Mouse (Mus musculus) liver, postnatal 0 days (tissue): ENCODE results near the gene Atp2a1. TPM values are rescaled to one million over a fixed set of nuclear protein-coding genes. Genes with fewer than 3 reads are reported as not detected.

ENCODE experiments used
- ATAC-seq: fragments of 200-750 bp; cut with Nextera tagmentation; 2 replicates; pipeline ENCODE4 v1.8.0; 2017; ENCODE audit warnings: mild to moderate bottlenecking, moderate library complexity
- DNase-seq: peaks from one replicate; pipeline ENCODE4 v3.0.0-alpha.2; 2016
- H3K27ac ChIP-seq: fragments of 300-500 bp; sonication (generic); 2 replicates; pipeline ENCODE4 v1.5.1; 2014; ENCODE audit warnings: antibody characterized with exemption, moderate library complexity, mild to moderate bottlenecking, low read depth
- H3K27me3 ChIP-seq: fragments of 300-500 bp; sonication (generic); 2 replicates; pipeline ENCODE4 v1.6.1; 2014; ENCODE audit warnings: low read length, control low read depth, mixed read lengths; ENCODE audit not compliant: insufficient read depth
- H3K36me3 ChIP-seq: fragments of 300-500 bp; sonication (generic); replicated peaks from 2 replicates; pipeline ENCODE4 v1.6.1; 2014; ENCODE audit warnings: mild to moderate bottlenecking, control low read depth, low read length, moderate library complexity, mixed read lengths; ENCODE audit not compliant: insufficient read depth
- H3K4me1 ChIP-seq: fragments of 300-500 bp; sonication (generic); 2 replicates; pipeline ENCODE4 v1.6.1; 2014; ENCODE audit warnings: antibody characterized with exemption, mild to moderate bottlenecking, control low read depth; ENCODE audit not compliant: insufficient read depth
- H3K4me2 ChIP-seq: fragments of 300-500 bp; sonication (generic); 2 replicates; pipeline ENCODE4 v1.6.1; 2014; ENCODE audit warnings: low read depth, mild to moderate bottlenecking, low read length, moderate library complexity, mixed read lengths
- H3K4me3 ChIP-seq: fragments of 300-500 bp; sonication (generic); 2 replicates; pipeline ENCODE4 v1.5.1; 2014; ENCODE audit warnings: low read depth, low read length
- H3K9ac ChIP-seq: fragments of 300-500 bp; sonication (generic); replicated peaks from 2 replicates; pipeline ENCODE4 v1.6.1; 2014; ENCODE audit warnings: mild to moderate bottlenecking, moderate library complexity
- H3K9me3 ChIP-seq: fragments of 300-500 bp; sonication (generic); 2 replicates; pipeline ENCODE4 v1.6.1; 2016; ENCODE audit warnings: mild to moderate bottlenecking, control low read depth, low read length, mixed read lengths
- CTCF ChIP-seq: sonication (generic); IDR thresholded peaks from 2 replicates; pipeline ENCODE4 v1.5.1; 2016; ENCODE audit warnings: antibody characterized with exemption, low read depth
- EP300 ChIP-seq: IDR thresholded peaks from 2 replicates; pipeline ENCODE4 v1.6.1; 2016; ENCODE audit warnings: antibody characterized with exemption, low read depth, mild to moderate bottlenecking
- WGBS: fragments of 180-500 bp; shearing (Covaris S2); extraction: QIAGEN DNeasy Blood & Tissue Kit; methylation state at CpG from one replicate; pipeline ENCODE4 v1.1.7; 2014; ENCODE audit not compliant: insufficient replicate concordance; 5-methylcytosine and 5-hydroxymethylcytosine counted together
- polyA plus RNA-seq: library from polyadenylated mRNA; unstranded; fragments of >200 nt; fragmentation: Nextera tagmentation; extraction: Ambion mirVana; gene quantifications from 2 replicates; pipeline ENCODE4 v1.2.1, GENCODE M21; 2015

Gene Atp2a1
- polyA plus RNA-seq, 1 experiment from 2014 or later, result 2.2 TPM

GRCm38 (mm10) chr7:126450641-126451040 lies 12.3 kb downstream of the Atp2a1 start:
- no peak overlapping the region for H3K4me3 ChIP-seq
- TF ChIP-seq CTCF (no peak), EP300 (no peak)
- no peaks in the 10 kb centered on the region for H3K4me1 ChIP-seq
- H3K9me3 ChIP-seq, result no peaks in the 10 kb centered on the region
- DNase-seq (no peak), ATAC-seq (no peak)
- no peak overlapping the region for H3K27ac ChIP-seq
- no peak overlapping the region for H3K4me2 ChIP-seq
- H3K27me3 ChIP-seq, result no peaks in the 10 kb centered on the region
- H3K36me3 ChIP-seq, result peaks cover 7% of the 10 kb centered on the region; the same call in 1 of the 2 replicates
- H3K9ac ChIP-seq, result no peak overlapping the region
- WGBS, result 80% methylated on average over 6 of the region's 6 CpGs

DNA sequence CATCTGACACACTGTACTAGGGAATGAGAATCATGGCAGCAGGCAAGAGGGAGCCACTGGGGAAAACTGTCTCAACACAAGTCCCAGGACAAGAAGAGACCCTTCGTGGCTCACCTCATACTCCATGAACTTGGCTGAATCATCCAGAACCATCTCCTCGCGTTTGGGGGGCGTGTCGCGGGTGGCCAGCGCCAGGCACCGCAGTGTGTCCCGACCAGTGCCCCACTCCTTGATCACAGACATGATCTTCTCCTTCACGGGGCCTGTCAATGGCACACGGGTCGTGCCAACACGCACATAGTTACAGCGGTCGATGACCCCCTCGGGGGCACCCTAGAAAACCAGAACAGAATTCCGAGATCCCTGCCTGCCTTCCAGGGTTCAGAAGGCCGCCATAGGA lies 12.9 kb downstream of the Atp2a1 start:
- no peak for ATAC-seq
- 89% methylated on average over 18 of the region's 18 CpGs for WGBS
- no peak for DNase-seq
- no peak overlapping the region for H3K4me3 ChIP-seq
- no peak overlapping the region for H3K27ac ChIP-seq
- TF ChIP-seq CTCF (no peak), EP300 (no peak)
- no peak overlapping the region for H3K9ac ChIP-seq
- no peaks in the 10 kb centered on the region for H3K4me1 ChIP-seq
- H3K4me2 ChIP-seq, result no peak overlapping the region
- no peaks in the 10 kb centered on the region for H3K9me3 ChIP-seq
- H3K27me3 ChIP-seq, result no peaks in the 10 kb centered on the region
- H3K36me3 ChIP-seq, result peaks cover 9% of the 10 kb centered on the region; the same call in 1 of the 2 replicates

DNA sequence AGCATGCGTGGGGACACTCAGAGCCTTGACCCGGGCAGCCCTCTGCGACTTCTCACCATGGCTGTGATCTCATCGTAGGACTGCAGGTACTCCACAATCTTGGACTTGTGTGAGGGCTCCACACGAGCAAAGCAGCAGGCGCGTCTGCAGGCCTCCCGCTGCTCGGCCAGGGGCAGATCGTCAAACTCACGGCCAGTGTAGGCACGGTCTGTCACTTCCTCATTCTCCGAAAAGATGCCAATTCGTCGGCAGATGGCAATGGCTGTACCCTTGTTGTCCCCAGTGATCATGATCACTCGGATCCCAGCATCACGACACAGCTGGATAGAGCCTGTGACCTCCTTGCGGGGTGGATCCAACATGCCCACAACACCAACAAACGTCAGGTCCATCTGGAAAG lies 14.4 kb downstream of the Atp2a1 start:
- Histone ChIP-seq H3K9me3 (no peaks in the 10 kb centered on the region), H3K27me3 (no peaks in the 10 kb centered on the region), H3K4me1 (no peaks in the 10 kb centered on the region), H3K9ac (no peak overlapping the region), H3K4me2 (no peak overlapping the region), H3K4me3 (no peak overlapping the region), H3K27ac (no peak overlapping the region), H3K36me3 (peaks cover 18% of the 10 kb centered on the region)
- ATAC-seq (no peak), DNase-seq (no peak)
- TF ChIP-seq EP300, result no peak
- WGBS, result 73% methylated on average over 19 of the region's 19 CpGs

GRCm38 (mm10) chr7:126446217-126446616 lies 16.7 kb downstream of the Atp2a1 start:
- Histone ChIP-seq H3K36me3 (peaks cover 24% of the 10 kb centered on the region), H3K4me3 (no peak overlapping the region), H3K4me2 (no peak overlapping the region), H3K9me3 (no peaks in the 10 kb centered on the region), H3K9ac (no peak overlapping the region), H3K4me1 (no peaks in the 10 kb centered on the region), H3K27ac (no peak overlapping the region), H3K27me3 (no peaks in the 10 kb centered on the region)
- no peak for TF ChIP-seq EP300
- no peak for TF ChIP-seq CTCF
- 90% methylated on average over 21 of the region's 21 CpGs for WGBS
- ATAC-seq, result no peak
- no peak for DNase-seq

DNA sequence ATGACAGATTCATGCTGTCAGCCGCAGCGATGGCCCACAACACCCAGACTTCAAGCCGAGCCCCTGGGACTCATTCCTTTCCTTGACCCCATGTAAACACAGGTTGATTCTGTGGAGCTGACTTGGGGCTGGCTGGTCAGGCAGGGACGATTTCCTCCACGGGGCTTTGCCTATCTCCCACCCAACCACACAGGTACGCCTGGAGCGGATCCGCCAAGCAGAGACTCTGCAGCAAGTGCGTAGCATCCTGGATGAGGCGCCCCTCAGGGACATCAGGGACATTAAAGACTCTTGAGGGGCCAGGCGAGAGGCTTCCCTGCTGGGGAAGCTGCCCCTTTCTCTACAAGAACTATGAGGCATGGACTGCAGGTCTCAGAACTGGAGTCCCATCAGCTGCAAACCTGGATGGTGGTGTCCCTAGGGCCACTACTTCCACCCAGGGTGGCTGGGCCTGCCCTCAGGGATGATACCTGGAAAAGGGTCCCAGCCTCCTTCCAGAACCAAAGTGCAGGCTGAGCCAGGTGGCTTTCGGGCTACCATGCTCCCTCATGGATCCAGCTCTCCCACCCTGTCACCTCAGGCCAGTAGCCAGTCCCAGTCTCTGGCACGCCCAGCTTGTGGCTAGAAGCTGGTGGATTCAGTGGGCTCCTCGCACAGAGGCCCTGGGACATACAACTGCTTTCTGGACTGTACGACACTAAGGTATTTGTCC lies 17.6 kb downstream of the Atp2a1 start:
- Histone ChIP-seq H3K4me3 (no peak overlapping the region), H3K27ac (no peak overlapping the region), H3K9me3 (no peaks in the 10 kb centered on the region), H3K9ac (no peak overlapping the region), H3K36me3 (peaks cover 24% of the 10 kb centered on the region), H3K27me3 (no peaks in the 10 kb centered on the region), H3K4me1 (no peaks in the 10 kb centered on the region), H3K4me2 (no peak overlapping the region)
- DNase-seq (no peak), ATAC-seq (no peak)
- TF ChIP-seq CTCF (no peak), EP300 (no peak)
- WGBS, result 88% methylated on average over 15 of the region's 15 CpGs

DNA sequence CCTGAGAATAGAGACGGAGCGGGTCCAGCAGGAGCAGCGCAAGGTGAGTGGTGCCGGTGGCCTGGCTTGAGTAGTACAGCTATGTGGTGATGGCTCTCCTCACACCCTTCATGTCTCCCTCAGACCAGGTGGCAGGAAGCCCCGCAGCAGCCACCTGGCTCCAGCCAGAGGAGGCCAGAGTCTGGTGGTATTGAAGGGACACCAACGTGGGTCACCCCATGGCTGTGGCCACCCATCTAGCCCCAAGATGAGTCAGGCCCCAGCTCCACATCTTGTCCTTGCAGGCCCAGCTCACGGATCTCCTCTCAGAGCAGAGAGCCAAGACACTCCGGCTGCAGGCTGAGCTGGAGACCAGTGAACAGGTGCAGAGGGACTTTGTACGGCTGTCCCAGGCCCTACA lies 18.4 kb downstream of the Atp2a1 start:
- Histone ChIP-seq H3K4me2 (no peak overlapping the region), H3K9me3 (no peaks in the 10 kb centered on the region), H3K36me3 (peaks cover 26% of the 10 kb centered on the region), H3K9ac (no peak overlapping the region), H3K4me3 (no peak overlapping the region), H3K27ac (no peak overlapping the region), H3K27me3 (no peaks in the 10 kb centered on the region), H3K4me1 (no peaks in the 10 kb centered on the region)
- DNase-seq, result no peak
- WGBS, result 91% methylated on average over 9 of the region's 9 CpGs
- no peak for ATAC-seq
- no peak for TF ChIP-seq EP300
- TF ChIP-seq CTCF, result no peak

DNA sequence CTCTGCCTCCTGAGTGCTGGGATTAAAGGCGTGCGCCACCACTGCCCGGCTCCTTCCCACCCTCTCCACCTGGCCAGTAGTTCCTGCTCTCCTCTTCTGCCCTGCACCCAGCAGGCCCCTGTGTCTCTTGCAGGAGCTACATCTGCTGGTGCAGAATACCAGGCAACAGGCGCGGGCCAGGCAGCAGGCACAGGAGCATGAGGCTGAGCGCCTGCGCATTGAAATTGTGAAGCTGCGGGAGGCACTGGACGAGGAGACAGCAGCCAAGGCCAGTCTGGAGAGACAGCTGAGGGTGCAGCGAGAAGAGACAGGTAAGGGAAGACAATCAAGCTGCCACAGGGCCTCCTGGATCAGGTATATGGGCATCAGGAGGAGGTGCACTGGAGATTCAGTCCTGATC lies 18.9 kb downstream of the Atp2a1 start:
- Histone ChIP-seq H3K4me2 (no peak overlapping the region), H3K9me3 (no peaks in the 10 kb centered on the region), H3K4me3 (no peak overlapping the region), H3K27me3 (no peaks in the 10 kb centered on the region), H3K9ac (no peak overlapping the region), H3K4me1 (no peaks in the 10 kb centered on the region), H3K27ac (no peak overlapping the region), H3K36me3 (peaks cover 26% of the 10 kb centered on the region)
- TF ChIP-seq EP300, result no peak
- TF ChIP-seq CTCF, result no peak
- no peak for DNase-seq
- no peak for ATAC-seq
- WGBS, result 88% methylated on average over 10 of the region's 10 CpGs
